Mouse (Mus musculus): ENCODE data around the gene Eps8. TPM values are rescaled to one million over a fixed set of nuclear protein-coding genes. Genes with fewer than 3 reads are reported as not detected.

The Eps8 gene
- polyA plus RNA-seq, 1 experiment from 2014 or later, result 5.5 TPM

- Histone ChIP-seq H3K27me3 (ENCODE audit: low read depth, poor library complexity, severe bottlenecking) (peaks cover 11% of the 10 kb centered on the region; the same call in 1 of the 2 replicates), H3K36me3 (peaks cover 5% of the 10 kb centered on the region; the same call in 1 of the 2 replicates), H3K9me3 (replicated peaks) (no peaks in the 10 kb centered on the region), H3K27ac (replicated peaks) (peak overlapping the region; percentile 67), H3K4me3 (no peak overlapping the region), H3K4me1 (peaks cover 23% of the 10 kb centered on the region)
- DNase-seq (ENCODE audit: low spot score), result peak; percentile 39
- WGBS, result 26% methylated on average over 16 of the region's 16 CpGs
These were observed 216.6 kb downstream of the Eps8 start for GRCm38 (mm10) chr6:137437902-137438580.

- no peak for DNase-seq (ENCODE audit: low spot score)
- H3K27ac ChIP-seq (replicated peaks), result peak overlapping the region; percentile 67
- no peaks in the 10 kb centered on the region for H3K9me3 ChIP-seq (replicated peaks)
- peaks cover 11% of the 10 kb centered on the region; the same call in 1 of the 2 replicates for H3K27me3 ChIP-seq (ENCODE audit: low read depth, poor library complexity, severe bottlenecking)
- H3K36me3 ChIP-seq, result no peaks in the 10 kb centered on the region
- WGBS, result 86% methylated on average over 4 of the region's 4 CpGs
- no peak overlapping the region for H3K4me3 ChIP-seq
- peaks cover 23% of the 10 kb centered on the region for H3K4me1 ChIP-seq
These were observed 217.2 kb downstream of the Eps8 start for GRCm38 (mm10) chr6:137437486-137437885.

- H3K9me3 ChIP-seq (replicated peaks), result 0 out of 2 replicates have a peak, but pooled peaks cover 4% of the 10 kb centered on the region
- DNase-seq (ENCODE audit: low spot score), result no peak
- 0 out of 2 replicates have a peak, but pooled peaks cover 3% of the 10 kb centered on the region for H3K36me3 ChIP-seq
- H3K4me3 ChIP-seq, result no peak overlapping the region
- peak overlapping the region; percentile 49; the same call in 1 of the 2 replicates for H3K27ac ChIP-seq (replicated peaks)
- WGBS, result 62% methylated on average over 14 of the region's 14 CpGs
- peaks cover 18% of the 10 kb centered on the region for H3K4me1 ChIP-seq
- H3K27me3 ChIP-seq (ENCODE audit: low read depth, poor library complexity, severe bottlenecking), result peaks cover 4% of the 10 kb centered on the region; the same call in 1 of the 2 replicates
These were observed 221.0 kb downstream of the Eps8 start for GRCm38 (mm10) chr6:137433521-137434137.

Other genes with a start within 250 kb of the Eps8 start
- 222 and 233 TPM in 2 replicates for gene Strap, start 80.2 kb upstream of the Eps8 start, polyA plus RNA-seq (2016; fragmentation: Nextera tagmentation; extraction: Ambion mirVana)
- 59.6 and 68.0 TPM in 2 replicates for gene Dera, start 99.7 kb upstream of the Eps8 start, polyA plus RNA-seq (2016; fragmentation: Nextera tagmentation; extraction: Ambion mirVana)